Mouse (Mus musculus) spleen, adult 2 months (tissue): ENCODE results near the gene Dnaic1. TPM values are rescaled to one million over a fixed set of nuclear protein-coding genes. Genes with fewer than 3 reads are reported as not detected.
A peak's percentile ranks its signal among the peaks of the same experiment; 100 is the strongest.

Experiments
- DNase-seq, 2 experiments: peaks; one replicate each; pipeline versions ENCODE4 v3.0.0 to v3.0.0-alpha.2; 2012 to 2021; ENCODE audit warnings: low spot score in 2 of 2, low read depth in 1 of 2
- H3K27ac ChIP-seq: fragments of 200-500 bp; 2 replicates; pipeline ENCODE4 v1.5.1; 2012; ENCODE audit warnings: low read length, inconsistent platforms; ENCODE audit not compliant: insufficient read depth
- H3K27me3 ChIP-seq: fragments of 200-500 bp; 2 replicates; pipeline ENCODE4 v1.6.1; 2012; ENCODE audit warnings: mild to moderate bottlenecking, moderate library complexity, low read length, inconsistent platforms; ENCODE audit not compliant: control insufficient read depth, insufficient read depth
- H3K36me3 ChIP-seq: fragments of 200-500 bp; 2 replicates; pipeline ENCODE4 v1.6.1; 2012; ENCODE audit warnings: mild to moderate bottlenecking, low read length, inconsistent platforms; ENCODE audit not compliant: control insufficient read depth, insufficient read depth
- H3K4me1 ChIP-seq: fragments of 200-500 bp; 2 replicates; pipeline ENCODE4 v1.6.1; 2011; ENCODE audit warnings: inconsistent platforms; ENCODE audit not compliant: control insufficient read depth, insufficient read depth, insufficient read length
- H3K4me3 ChIP-seq: fragments of 200-500 bp; 2 replicates; pipeline ENCODE4 v1.5.1; 2011; ENCODE audit warnings: mild to moderate bottlenecking, inconsistent platforms; ENCODE audit not compliant: insufficient read depth, insufficient read length; ENCODE audit errors: extremely low read depth
- CTCF ChIP-seq: fragments of 200-500 bp; IDR thresholded peaks from 2 replicates; pipeline ENCODE4 v1.5.1; 2011; ENCODE audit warnings: mild to moderate bottlenecking, inconsistent platforms; ENCODE audit not compliant: insufficient read depth, insufficient read length, insufficient replicate concordance; ENCODE audit errors: extremely low read depth
- POLR2A ChIP-seq: fragments of 200-500 bp; IDR thresholded peaks from 2 replicates; pipeline ENCODE4 v1.6.1; 2011; ENCODE audit warnings: low read depth, low read length, inconsistent platforms
- WGBS: fragments of 180-500 bp; shearing (Covaris S2); methylation state at CpG from one replicate; pipeline ENCODE4 v1.1.7; 2018; 5-methylcytosine and 5-hydroxymethylcytosine counted together
- polyA plus RNA-seq: library from polyadenylated mRNA; depleted of rRNA; stranded (reverse); fragments of >200 nt; gene quantifications from 2 replicates; pipeline ENCODE4 v1.2.3, GENCODE M21; 2012

Gene Dnaic1
- polyA plus RNA-seq, 1 experiment = 0.95 TPM

DNA sequence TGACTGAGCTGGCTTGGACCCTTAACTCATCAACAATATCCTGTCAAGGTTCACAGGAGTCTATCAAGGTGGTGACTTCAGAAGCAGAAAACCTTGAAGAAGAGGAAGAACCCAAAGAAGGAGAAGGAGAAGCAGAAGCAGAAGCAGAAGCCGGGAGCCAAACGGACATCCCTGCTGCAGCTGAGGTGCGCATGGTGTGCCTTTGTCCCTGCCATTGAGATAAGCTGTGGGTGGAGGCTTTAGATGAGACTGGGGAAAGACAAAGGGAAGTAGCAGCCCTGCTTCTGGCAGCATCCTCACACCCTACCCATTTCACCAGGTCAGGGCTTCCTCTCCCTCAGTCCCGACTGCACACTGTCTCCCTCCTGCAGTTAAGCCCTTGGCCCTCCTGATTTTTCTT lies 33.2 kb downstream of the Dnaic1 start:
- no peak for DNase-seq
- H3K4me1 ChIP-seq = no peaks in the 10 kb centered on the region

GRCm38 (mm10) chr4:41604476-41605396 lies 35.2 kb downstream of the Dnaic1 start:
- DNase-seq = no peak

More for the DNA sequence above, 33.2 kb downstream of the Dnaic1 start:
- Histone ChIP-seq H3K4me3 (no peak overlapping the region), H3K27ac (no peak overlapping the region), H3K36me3 (no peaks in the 10 kb centered on the region), H3K27me3 (no peaks in the 10 kb centered on the region)
- TF ChIP-seq POLR2A (no peak), CTCF (no peak)
- WGBS = 25% methylated on average over 4 of the region's 4 CpGs

DNA sequence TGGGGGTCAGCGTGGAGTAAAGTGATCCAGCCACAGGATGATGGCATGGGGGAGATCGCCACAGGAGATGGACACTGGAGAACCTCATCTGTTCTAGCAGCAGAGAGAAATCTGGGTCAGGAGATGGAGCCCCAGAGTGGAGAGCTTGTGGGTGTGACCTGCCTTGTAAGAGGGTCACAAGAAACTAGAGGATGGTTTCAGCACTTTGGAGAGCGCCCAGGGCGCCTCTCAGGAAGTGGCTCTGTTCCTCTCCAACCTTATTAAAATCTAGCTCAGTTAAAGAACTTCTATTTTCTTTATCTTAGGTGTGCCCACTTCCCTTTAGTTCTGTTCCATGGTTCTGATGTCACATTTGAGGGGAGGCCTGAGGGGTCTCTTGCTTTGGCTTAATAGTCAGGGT lies 37.2 kb downstream of the Dnaic1 start:
- H3K27ac ChIP-seq = no peak overlapping the region
- H3K4me1 ChIP-seq = no peaks in the 10 kb centered on the region
- no peak for TF ChIP-seq POLR2A
- no peaks in the 10 kb centered on the region for H3K36me3 ChIP-seq
- WGBS = 36% methylated on average over 4 of the region's 4 CpGs
- H3K4me3 ChIP-seq = no peak overlapping the region
- H3K27me3 ChIP-seq = no peaks in the 10 kb centered on the region
- DNase-seq = peak in 1 of 2 experiments; percentile 23

More at GRCm38 (mm10) chr4:41604476-41605396, 35.2 kb downstream of the Dnaic1 start:
- Histone ChIP-seq H3K27me3 (no peaks in the 10 kb centered on the region), H3K4me1 (no peaks in the 10 kb centered on the region), H3K36me3 (no peaks in the 10 kb centered on the region), H3K27ac (no peak overlapping the region), H3K4me3 (no peak overlapping the region)
- WGBS = 43% methylated on average over 8 of the region's 8 CpGs
- TF ChIP-seq CTCF (0 out of 2 replicates have a peak, but pooled peaks have one; percentile 16), POLR2A (no peak)

GRCm38 (mm10) chr4:41609681-41610593 lies 40.4 kb downstream of the Dnaic1 start:
- Histone ChIP-seq H3K4me1 (no peaks in the 10 kb centered on the region), H3K4me3 (no peak overlapping the region), H3K27me3 (no peaks in the 10 kb centered on the region), H3K27ac (no peak overlapping the region), H3K36me3 (no peaks in the 10 kb centered on the region)
- DNase-seq = no peak
- 79% methylated on average over 10 of the region's 10 CpGs for WGBS
- TF ChIP-seq POLR2A = no peak
- TF ChIP-seq CTCF = no peak

GRCm38 (mm10) chr4:41610594-41610980 lies 41.0 kb downstream of the Dnaic1 start:
- 54% methylated on average over 6 of the region's 6 CpGs for WGBS
- H3K4me3 ChIP-seq = no peak overlapping the region
- no peaks in the 10 kb centered on the region for H3K27me3 ChIP-seq
- H3K36me3 ChIP-seq = no peaks in the 10 kb centered on the region
- H3K27ac ChIP-seq = no peak overlapping the region
- DNase-seq = no peak
- H3K4me1 ChIP-seq = no peaks in the 10 kb centered on the region
- TF ChIP-seq CTCF (no peak), POLR2A (no peak)

DNA sequence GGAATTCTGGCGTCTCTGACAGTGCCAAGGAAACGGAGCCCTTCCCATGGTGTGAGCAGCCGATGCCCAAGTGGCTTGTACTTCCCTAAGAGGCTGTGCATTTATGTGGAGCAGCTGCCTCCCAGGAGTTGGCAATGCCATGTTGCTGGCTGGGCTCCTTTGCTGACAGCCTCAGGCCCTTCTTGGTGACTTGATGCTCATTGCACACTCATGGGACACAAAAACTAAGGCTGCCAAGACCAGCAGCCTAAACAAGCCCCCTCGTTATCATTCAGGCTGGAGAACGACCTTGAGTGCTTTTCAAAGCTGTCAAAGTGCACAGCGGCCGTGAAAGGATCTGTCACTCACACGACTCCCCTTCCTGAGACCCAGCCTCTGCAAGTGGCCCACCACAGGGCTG lies 42.6 kb downstream of the Dnaic1 start:
- WGBS = 80% methylated on average over 8 of the region's 8 CpGs
- Histone ChIP-seq H3K27me3 (no peaks in the 10 kb centered on the region), H3K4me1 (no peaks in the 10 kb centered on the region), H3K36me3 (no peaks in the 10 kb centered on the region), H3K4me3 (no peak overlapping the region), H3K27ac (no peak overlapping the region)
- no peak for DNase-seq
- TF ChIP-seq CTCF (no peak), POLR2A (no peak)
